Mouse (Mus musculus) brown adipose tissue, adult 24 weeks (tissue): ENCODE results near the gene Mgat3. TPM values are rescaled to one million over a fixed set of nuclear protein-coding genes. Genes with fewer than 3 reads are reported as not detected.

ENCODE experiments used
- H3K27ac ChIP-seq: fragments of 200-500 bp; replicated peaks from 2 replicates; pipeline ENCODE4 v1.5.1; 2012; ENCODE audit warnings: low read depth, mild to moderate bottlenecking, low read length
- H3K4me1 ChIP-seq: fragments of 200-500 bp; 2 replicates; pipeline ENCODE4 v1.6.1; 2012; ENCODE audit warnings: low read length, mixed read lengths; ENCODE audit not compliant: control insufficient read depth, insufficient read depth, insufficient read length
- H3K4me3 ChIP-seq: fragments of 200-500 bp; 2 replicates; pipeline ENCODE4 v1.5.1; 2012; ENCODE audit warnings: low read depth, mild to moderate bottlenecking, low read length, moderate library complexity; ENCODE audit not compliant: insufficient read depth
- polyA plus RNA-seq: library from polyadenylated mRNA; stranded (reverse); fragments of >200 nt; gene quantifications from 2 replicates; pipeline ENCODE4 v1.2.4, GENCODE M21; 2012; ENCODE audit not compliant: missing spikeins, insufficient read depth, insufficient read length

Gene Mgat3
- 0.36 and 0.50 TPM in 2 replicates for polyA plus RNA-seq

GRCm38 (mm10) chr15:80173001-80173771 lies at the start of gene Mgat3:
Gene Mgat3, plus strand, starts transcription at chr15:80173721.
- H3K4me1 ChIP-seq, result no peaks in the 10 kb centered on the region
- H3K27ac ChIP-seq, result no peak within 1 kb of the TSS
- peak within 1 kb of the TSS; percentile 57 for H3K4me3 ChIP-seq

GRCm38 (mm10) chr15:80124651-80125050 lies 48.9 kb upstream of the Mgat3 start:
- Histone ChIP-seq H3K4me3 (no peak overlapping the region), H3K27ac (no peak overlapping the region), H3K4me1 (no peaks in the 10 kb centered on the region)

GRCm38 (mm10) chr15:80127191-80127590 lies 46.3 kb upstream of the Mgat3 start:
- no peaks in the 10 kb centered on the region for H3K4me1 ChIP-seq
- no peak overlapping the region for H3K27ac ChIP-seq
- H3K4me3 ChIP-seq, result no peak overlapping the region

GRCm38 (mm10) chr15:80129982-80130381 lies 43.5 kb upstream of the Mgat3 start:
- no peak overlapping the region for H3K4me3 ChIP-seq
- no peak overlapping the region for H3K27ac ChIP-seq
- no peaks in the 10 kb centered on the region for H3K4me1 ChIP-seq

GRCm38 (mm10) chr15:80130689-80131088 lies 42.8 kb upstream of the Mgat3 start:
- no peak overlapping the region for H3K27ac ChIP-seq
- H3K4me1 ChIP-seq, result no peaks in the 10 kb centered on the region
- no peak overlapping the region for H3K4me3 ChIP-seq

- no peaks in the 10 kb centered on the region for H3K4me1 ChIP-seq
- H3K4me3 ChIP-seq, result no peak overlapping the region
- no peak overlapping the region for H3K27ac ChIP-seq
Measured at GRCm38 (mm10) chr15:80131421-80131820, 42.1 kb upstream of the Mgat3 start.

GRCm38 (mm10) chr15:80132452-80132851 lies 41.1 kb upstream of the Mgat3 start:
- no peak overlapping the region for H3K27ac ChIP-seq
- H3K4me1 ChIP-seq, result no peaks in the 10 kb centered on the region; the same call in none of the 2 replicates
- H3K4me3 ChIP-seq, result no peak overlapping the region

GRCm38 (mm10) chr15:80132993-80133586 lies 40.4 kb upstream of the Mgat3 start, which contains the start of gene Tab1:
Gene Tab1, plus strand, starts transcription at chr15:80133127.
- Histone ChIP-seq H3K4me1 (no peaks in the 10 kb centered on the region; the same call in none of the 2 replicates), H3K27ac (peak within 1 kb of the TSS; percentile 98), H3K4me3 (peak within 1 kb of the TSS; percentile 75)

GRCm38 (mm10) chr15:80133682-80134449 lies 39.7 kb upstream of the Mgat3 start:
- peaks cover 5% of the 10 kb centered on the region for H3K4me1 ChIP-seq
- peak overlapping the region; percentile 75 for H3K4me3 ChIP-seq
- H3K27ac ChIP-seq, result peak overlapping the region; percentile 98

GRCm38 (mm10) chr15:80134450-80134847 lies 39.1 kb upstream of the Mgat3 start:
- Histone ChIP-seq H3K4me3 (peak overlapping the region; percentile 75), H3K4me1 (peaks cover 5% of the 10 kb centered on the region), H3K27ac (peak overlapping the region; percentile 98)

GRCm38 (mm10) chr15:80135499-80135898 lies 38.0 kb upstream of the Mgat3 start:
- peak overlapping the region; percentile 51 for H3K27ac ChIP-seq
- peaks cover 5% of the 10 kb centered on the region for H3K4me1 ChIP-seq
- no peak overlapping the region for H3K4me3 ChIP-seq

GRCm38 (mm10) chr15:80136645-80137044 lies 36.9 kb upstream of the Mgat3 start:
- no peak overlapping the region for H3K27ac ChIP-seq
- H3K4me3 ChIP-seq, result no peak overlapping the region
- peaks cover 5% of the 10 kb centered on the region for H3K4me1 ChIP-seq

- H3K4me1 ChIP-seq, result peaks cover 5% of the 10 kb centered on the region
Measured at GRCm38 (mm10) chr15:80137945-80138791, 35.4 kb upstream of the Mgat3 start.

GRCm38 (mm10) chr15:80140302-80140701 lies 33.2 kb upstream of the Mgat3 start:
- H3K4me1 ChIP-seq, result peaks cover 5% of the 10 kb centered on the region
- H3K27ac ChIP-seq, result no peak overlapping the region
- no peak overlapping the region for H3K4me3 ChIP-seq

More at GRCm38 (mm10) chr15:80137945-80138791, 35.4 kb upstream of the Mgat3 start:
- H3K27ac ChIP-seq, result no peak overlapping the region
- no peak overlapping the region for H3K4me3 ChIP-seq
